Mouse (Mus musculus) left cerebral cortex, adult 8-10 months (tissue): Measurements from ENCODE around the gene Gal3st1. TPM values are rescaled to one million over a fixed set of nuclear protein-coding genes. Genes with fewer than 3 reads are reported as not detected.

Experiments
- DNase-seq, 2 experiments: peaks; one replicate each; pipeline ENCODE4 v3.0.0; 2022; ENCODE audit warnings: low spot score in 2 of 2
- total RNA-seq, 4 experiments: library from RNA; stranded (reverse); gene quantifications; 2 replicates each; pipeline ENCODE4 v1.2.4; 2022

Gal3st1 gene
- total RNA-seq, 4 experiments from 2014 or later, result 11.1 to 12.4 (median 12.1) TPM

GRCm38 (mm10) chr11:4031126-4031941 lies 47.9 kb downstream of the Gal3st1 start, which contains the start of gene Sec14l4:
Gene Sec14l4 (plus strand): TSS chr11:4031462.
- no peak for DNase-seq

- DNase-seq, result no peak
These were observed 48.5 kb downstream of the Gal3st1 start for GRCm38 (mm10) chr11:4031961-4032360.

- DNase-seq, result no peak
These were observed 50.0 kb downstream of the Gal3st1 start for GRCm38 (mm10) chr11:4033471-4033870.

GRCm38 (mm10) chr11:4034169-4034568 lies 50.7 kb downstream of the Gal3st1 start:
- no peak for DNase-seq

GRCm38 (mm10) chr11:4035116-4035892 lies 51.9 kb downstream of the Gal3st1 start:
- no peak for DNase-seq

GRCm38 (mm10) chr11:4035916-4036315 lies 52.5 kb downstream of the Gal3st1 start:
- DNase-seq, result no peak

- DNase-seq, result no peak
These were observed 53.1 kb downstream of the Gal3st1 start for GRCm38 (mm10) chr11:4036365-4037084.

GRCm38 (mm10) chr11:4039951-4040350 lies 56.5 kb downstream of the Gal3st1 start:
- no peak for DNase-seq

GRCm38 (mm10) chr11:4041123-4041625 lies 57.7 kb downstream of the Gal3st1 start:
- DNase-seq, result no peak

- DNase-seq, result no peak
These were observed 59.6 kb downstream of the Gal3st1 start for GRCm38 (mm10) chr11:4043081-4043480.

GRCm38 (mm10) chr11:4046526-4046925 lies 63.1 kb downstream of the Gal3st1 start:
- DNase-seq, result no peak

- DNase-seq, result no peak
These were observed 64.3 kb downstream of the Gal3st1 start for GRCm38 (mm10) chr11:4047766-4048165.

- DNase-seq, result no peak
These were observed 65.0 kb downstream of the Gal3st1 start for GRCm38 (mm10) chr11:4048438-4048837.

Other genes starting within 250 kb of the Gal3st1 start
- 100 to 1,000 TPM; 105 to 126 (median 115) TPM for gene Osbp2, start 119.7 kb upstream of the Gal3st1 start, total RNA-seq
- under 1 TPM; 0.21 to 0.86 (median 0.57) TPM for gene 4921536K21Rik, start 88.5 kb upstream of the Gal3st1 start, total RNA-seq
- gene Dusp18, start 88.4 kb upstream of the Gal3st1 start, total RNA-seq, result 10 to 100 TPM; 17.5 to 19.6 (median 18.1) TPM
- 10 to 100 TPM; 17.3 to 20.6 (median 19.9) TPM for gene Slc35e4, start 69.0 kb upstream of the Gal3st1 start, total RNA-seq
- 10 to 100 TPM; 17.0 to 37.4 (median 23.1) TPM for gene Tcn2, start 51.5 kb upstream of the Gal3st1 start, total RNA-seq
- gene Pes1, start 19.7 kb upstream of the Gal3st1 start, total RNA-seq, result 10 to 100 TPM; 38.5 to 47.9 (median 41.2) TPM
- not detected for gene 4930556J24Rik, start 6.9 kb upstream of the Gal3st1 start, total RNA-seq
- 1 to 10 TPM in 1 of 4 experiments, under 1 TPM in 3; 0.23 to 1.0 (median 0.37) TPM for gene Sec14l4, start 47.8 kb downstream of the Gal3st1 start, total RNA-seq
- gene Sec14l3, start 81.2 kb downstream of the Gal3st1 start, total RNA-seq, result 1 to 10 TPM; 1.0 to 1.7 (median 1.4) TPM
- gene Mtfp1, start 111.8 kb downstream of the Gal3st1 start, total RNA-seq, result 10 to 100 TPM; 67.7 to 84.0 (median 72.4) TPM
- 10 to 100 TPM; 35.3 to 36.8 (median 36.4) TPM for gene Sec14l2, start 139.8 kb downstream of the Gal3st1 start, total RNA-seq
- gene Rnf215, start 151.6 kb downstream of the Gal3st1 start, total RNA-seq, result 10 to 100 TPM; 24.8 to 35.0 (median 31.1) TPM
- 10 to 100 TPM; 19.3 to 21.1 (median 19.9) TPM for gene Ccdc157, start 176.7 kb downstream of the Gal3st1 start, total RNA-seq
- 10 to 100 TPM; 57.1 to 70.2 (median 61.6) TPM for gene Sf3a1, start 176.7 kb downstream of the Gal3st1 start, total RNA-seq
- 10 to 100 TPM; 24.1 to 33.2 (median 28.3) TPM for gene Tbc1d10a, start 203.2 kb downstream of the Gal3st1 start, total RNA-seq
- 1 to 10 TPM; 3.1 to 5.9 (median 4.4) TPM for gene Castor1, start 234.6 kb downstream of the Gal3st1 start, total RNA-seq